Mouse (Mus musculus) common myeloid progenitor, adult 5-6 weeks (primary cell): Measurements from ENCODE around the gene 6430550D23Rik. TPM values are rescaled to one million over a fixed set of nuclear protein-coding genes. Genes with fewer than 3 reads are reported as not detected.

ENCODE experiments used
- ATAC-seq: replicated peaks from 2 replicates; pipeline ENCODE4 v1.8.0; 2016; ENCODE audit warnings: low read depth, mild to moderate bottlenecking, moderate TSS enrichment, inconsistent platforms; ENCODE audit not compliant: poor library complexity, severe bottlenecking
- total RNA-seq: library from RNA; stranded (forward); fragments of 200-1000, 187-1606 nt; gene quantifications from 2 replicates; pipeline ENCODE4 v1.2.3, GENCODE M21; 2017

The 6430550D23Rik gene
- 4.3 TPM in 1 of 2 replicates, not detected in the other for total RNA-seq

DNA sequence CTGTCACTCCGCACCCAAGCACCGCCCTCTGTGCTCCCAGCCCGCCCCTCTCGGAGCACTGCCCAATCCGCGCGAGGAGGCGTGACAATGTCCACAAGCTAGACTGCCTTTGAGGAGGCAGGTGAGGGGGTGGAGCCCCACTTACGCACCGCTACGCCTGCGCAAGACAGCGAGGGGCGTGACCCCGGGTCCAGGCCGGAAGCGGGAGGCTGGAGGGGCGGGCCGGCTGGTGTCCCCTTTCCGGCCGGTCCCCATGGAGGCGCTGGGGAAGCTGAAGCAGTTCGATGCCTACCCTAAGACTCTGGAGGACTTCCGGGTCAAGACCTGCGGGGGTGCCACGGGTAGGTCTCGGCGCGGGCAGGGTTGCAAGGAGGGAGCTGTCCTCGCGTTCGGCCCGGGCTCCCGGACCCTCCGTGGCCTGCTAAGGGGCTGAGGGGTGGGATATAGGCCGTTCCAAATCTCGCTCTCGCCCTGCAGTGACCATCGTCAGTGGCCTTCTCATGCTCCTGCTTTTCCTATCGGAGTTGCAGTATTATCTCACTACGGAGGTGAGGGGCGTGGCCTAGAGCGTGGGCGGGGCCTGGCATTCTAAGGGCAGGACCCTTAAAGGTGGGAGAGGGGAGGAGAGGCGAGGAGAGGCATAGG, at the start of gene 6430550D23Rik, which contains the start of gene Ergic3:
TSS of gene 6430550D23Rik (minus strand) at position 90 of the 645 bp plus-strand sequence.
TSS of gene Ergic3 (plus strand) at position 158 of the 645 bp plus-strand sequence.
- peak; percentile 99 for ATAC-seq

DNA sequence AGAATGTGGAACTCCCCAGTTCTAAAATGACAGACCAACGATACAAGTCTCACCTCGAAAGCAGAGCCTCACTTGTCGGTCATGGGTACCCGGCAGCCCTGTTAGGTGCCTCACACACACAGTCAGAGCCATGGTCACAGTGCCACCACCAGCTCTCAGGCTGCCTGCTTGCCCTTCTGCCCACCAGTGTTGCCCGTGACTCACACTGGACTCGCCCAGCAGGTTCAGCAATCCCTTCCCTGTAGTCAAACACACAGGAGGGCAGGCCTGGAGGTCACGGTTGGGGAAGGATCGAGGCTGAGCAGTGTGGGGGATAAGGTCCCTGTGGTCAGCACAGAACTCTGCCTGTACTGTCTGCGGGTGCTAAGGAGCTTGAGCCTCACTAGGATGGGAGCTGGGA, 45.0 kb upstream of the 6430550D23Rik start, which contains the start of gene Fer1l4:
TSS of gene Fer1l4 (minus strand) at position 132 of the 400 bp plus-strand sequence.
- no peak for ATAC-seq

DNA sequence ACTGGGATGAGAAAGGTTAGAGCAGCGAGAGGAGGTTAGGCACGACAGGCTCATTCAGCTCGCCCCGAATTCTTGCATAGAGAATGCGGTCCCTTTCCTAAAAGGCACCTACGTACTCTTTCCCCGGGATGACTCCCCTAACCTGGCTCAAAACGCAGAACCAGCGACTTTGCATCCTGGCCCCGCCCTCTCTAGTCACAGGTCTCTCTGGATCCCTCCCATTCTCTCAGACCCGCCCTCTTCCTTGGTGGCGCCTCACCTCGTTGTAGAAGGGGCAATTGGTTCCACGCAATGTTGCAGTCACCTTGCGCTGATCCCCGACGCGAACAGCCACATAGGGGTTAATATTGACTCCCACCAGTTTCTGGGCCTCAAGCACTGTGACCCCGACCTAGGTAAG, 40.2 kb upstream of the 6430550D23Rik start:
- peak; percentile 56; the same call in 1 of the 2 replicates for ATAC-seq

DNA sequence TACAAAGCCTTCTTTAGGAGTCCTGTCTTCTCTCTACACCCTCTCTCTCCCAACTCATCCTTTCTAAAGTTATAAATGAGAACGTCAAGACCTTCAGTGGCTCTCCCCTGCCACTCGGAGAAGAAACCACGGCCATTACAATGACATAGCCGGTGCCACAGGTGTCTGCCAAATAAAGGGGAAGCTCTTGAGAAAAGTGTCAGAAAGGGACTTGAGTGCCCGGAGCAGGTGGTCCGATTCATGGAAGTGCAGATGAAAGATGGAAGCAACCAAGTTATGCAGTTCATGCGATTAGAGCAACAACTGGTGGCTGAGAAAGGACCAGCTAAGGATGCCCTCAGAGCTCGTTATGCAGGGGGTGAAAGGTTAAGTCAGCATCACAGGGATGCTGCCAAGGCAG, 35.1 kb upstream of the 6430550D23Rik start:
- ATAC-seq = no peak

DNA sequence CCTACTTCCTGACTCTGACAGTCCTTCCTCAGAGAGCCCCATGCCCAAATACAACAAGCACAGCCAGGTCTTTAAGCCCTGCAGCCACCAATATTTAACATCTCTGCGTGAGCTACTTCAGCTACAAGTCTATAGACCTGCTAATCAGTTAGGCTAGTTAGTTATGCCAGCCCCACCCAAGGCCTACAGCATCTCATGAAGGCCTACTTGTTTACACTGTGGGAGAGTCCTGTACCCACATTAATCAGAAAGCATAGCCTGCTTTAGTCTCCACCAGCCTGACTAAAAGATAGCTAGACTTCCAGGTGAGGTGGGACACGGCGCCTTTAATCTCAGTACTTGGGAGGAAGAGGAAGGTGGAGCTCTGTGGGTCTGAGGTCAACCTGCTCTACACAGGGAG, 31.6 kb upstream of the 6430550D23Rik start:
- no peak for ATAC-seq

DNA sequence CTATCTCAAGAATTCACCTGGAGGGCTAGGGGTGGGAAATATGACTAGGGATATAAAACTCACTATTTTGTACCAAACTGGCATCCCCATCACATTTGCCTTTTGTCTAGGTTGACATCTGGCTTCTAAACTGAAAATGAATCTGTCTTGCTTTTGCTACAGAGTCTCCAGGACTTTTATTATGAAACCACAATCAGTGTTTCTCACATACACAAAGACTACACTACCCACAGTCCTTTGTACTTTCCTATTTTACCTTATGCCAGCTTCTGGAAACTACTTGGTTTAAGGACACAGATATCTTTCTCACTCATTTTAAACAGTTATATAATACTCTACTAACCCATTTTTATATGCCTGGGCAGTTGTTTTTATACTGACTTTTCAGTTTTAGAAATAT, 17.7 kb upstream of the 6430550D23Rik start:
- ATAC-seq = no peak

DNA sequence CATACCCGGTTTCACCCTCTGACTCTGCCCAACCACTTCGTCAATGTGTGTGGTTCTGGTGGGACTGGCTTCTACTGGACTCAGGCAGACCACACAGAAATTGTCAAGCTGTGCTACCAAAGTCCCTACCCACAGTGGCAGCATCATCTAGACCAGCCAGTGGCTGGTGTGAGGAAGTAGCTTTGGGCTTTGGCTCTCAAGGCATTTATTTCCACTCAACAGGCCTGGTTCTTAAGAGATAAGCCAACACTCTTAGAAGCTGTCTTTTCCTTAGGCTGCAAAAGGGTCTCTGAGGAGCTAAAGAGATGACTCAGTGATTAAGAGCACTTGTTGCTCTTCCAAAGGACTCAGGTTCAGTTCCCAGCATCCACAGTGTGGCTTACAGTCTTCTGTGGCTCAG, 14.0 kb upstream of the 6430550D23Rik start:
- ATAC-seq = no peak

DNA sequence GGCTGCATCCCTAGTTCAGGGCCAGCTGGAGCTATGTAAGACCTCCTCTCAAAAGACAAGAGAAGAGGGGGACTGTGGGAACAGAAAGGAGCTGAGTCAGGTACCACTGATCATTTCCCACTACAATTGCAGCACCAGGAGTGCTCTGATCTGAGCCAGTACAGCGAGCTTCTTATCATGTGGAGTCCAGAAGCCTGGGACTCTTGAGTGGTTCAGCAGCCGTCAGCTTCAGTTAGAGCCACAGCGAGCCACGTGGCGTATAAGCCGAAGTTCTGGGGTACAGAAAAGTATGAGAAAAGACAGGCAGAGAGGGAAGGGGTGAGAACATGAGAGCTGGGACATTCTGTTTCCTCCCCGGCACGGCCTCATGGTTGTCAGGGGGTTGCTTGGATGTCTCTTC, 13.4 kb upstream of the 6430550D23Rik start:
- ATAC-seq = 0 out of 2 replicates have a peak, but pooled peaks have one; percentile 16

DNA sequence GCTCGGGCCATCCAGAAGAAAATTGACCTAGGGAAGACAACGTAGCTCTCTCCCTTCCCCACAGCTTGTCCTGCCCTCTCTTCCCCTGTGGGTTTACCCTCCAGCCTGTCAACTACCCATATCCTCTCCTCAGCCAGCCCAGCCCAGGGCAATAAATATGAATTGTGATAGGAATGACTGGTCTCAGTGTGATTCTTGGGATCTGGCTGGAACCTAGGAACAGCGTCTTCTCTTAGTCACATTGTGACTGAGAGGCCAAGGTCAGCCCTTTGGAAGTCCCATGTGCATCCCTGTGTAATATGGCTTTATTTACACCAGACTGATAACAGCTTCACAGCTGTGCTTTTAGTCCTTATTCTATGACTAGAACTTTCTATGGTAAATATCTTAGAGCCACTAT, 10.3 kb upstream of the 6430550D23Rik start:
- no peak for ATAC-seq

DNA sequence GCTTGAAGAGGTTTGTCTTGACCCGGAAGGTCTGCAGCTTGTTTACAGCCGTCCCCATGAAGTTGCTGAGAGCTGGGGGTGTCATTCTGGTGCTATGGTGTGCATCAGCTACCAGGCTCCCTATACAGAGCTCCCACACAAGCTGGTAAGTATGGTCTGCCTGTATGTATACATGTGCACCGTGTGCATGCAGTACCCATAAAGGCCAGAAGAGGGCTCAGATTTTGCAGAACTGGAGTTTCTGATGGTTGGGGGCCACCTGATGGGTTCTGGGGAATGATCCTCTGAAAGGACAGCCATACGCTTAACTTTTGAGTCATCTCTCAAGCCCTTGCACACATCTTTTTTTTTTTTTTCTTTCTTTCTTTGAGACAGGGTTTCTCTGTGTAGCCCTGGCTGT, 2.4 kb downstream of the 6430550D23Rik start:
- ATAC-seq = no peak

DNA sequence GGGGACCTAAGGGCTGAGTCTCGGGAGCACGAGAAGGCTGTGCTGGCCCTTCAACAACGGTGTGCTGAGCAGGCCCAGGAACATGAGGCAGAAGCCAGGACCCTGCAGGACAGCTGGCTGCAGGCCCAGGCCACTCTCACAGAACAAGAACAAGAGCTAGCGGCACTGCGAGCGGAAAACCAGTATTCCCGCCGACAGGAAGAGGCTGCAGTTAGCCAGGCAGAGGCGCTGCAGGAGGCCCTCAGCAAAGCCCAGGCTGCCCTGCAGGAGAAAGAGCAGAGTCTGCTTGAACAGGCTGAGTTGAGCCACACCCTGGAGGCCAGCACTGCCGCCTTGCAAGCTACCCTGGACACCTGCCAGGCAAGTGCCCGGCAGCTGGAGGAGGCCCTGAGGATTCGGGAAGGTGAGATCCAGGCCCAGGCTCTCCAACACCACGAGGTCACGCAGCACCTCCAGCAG, 15.9 kb downstream of the 6430550D23Rik start:
- ATAC-seq = no peak

DNA sequence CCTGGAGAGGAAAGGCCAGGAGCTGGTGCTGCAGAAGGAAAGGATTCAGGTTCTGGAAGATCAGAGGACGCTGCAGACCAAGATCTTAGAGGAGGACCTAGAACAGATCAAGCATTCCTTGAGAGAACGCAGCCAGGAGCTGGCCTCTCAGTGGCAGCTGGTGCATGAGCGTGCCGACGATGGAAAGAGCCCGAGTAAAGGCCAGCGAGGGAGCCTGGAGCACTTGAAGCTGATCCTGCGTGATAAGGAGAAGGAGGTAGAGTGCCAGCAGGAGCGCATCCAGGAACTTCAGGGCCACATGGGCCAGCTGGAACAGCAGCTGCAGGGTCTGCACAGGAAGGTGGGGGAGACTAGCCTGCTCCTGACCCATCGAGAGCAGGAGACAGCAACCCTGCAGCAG, 16.6 kb downstream of the 6430550D23Rik start:
- no peak for ATAC-seq

DNA sequence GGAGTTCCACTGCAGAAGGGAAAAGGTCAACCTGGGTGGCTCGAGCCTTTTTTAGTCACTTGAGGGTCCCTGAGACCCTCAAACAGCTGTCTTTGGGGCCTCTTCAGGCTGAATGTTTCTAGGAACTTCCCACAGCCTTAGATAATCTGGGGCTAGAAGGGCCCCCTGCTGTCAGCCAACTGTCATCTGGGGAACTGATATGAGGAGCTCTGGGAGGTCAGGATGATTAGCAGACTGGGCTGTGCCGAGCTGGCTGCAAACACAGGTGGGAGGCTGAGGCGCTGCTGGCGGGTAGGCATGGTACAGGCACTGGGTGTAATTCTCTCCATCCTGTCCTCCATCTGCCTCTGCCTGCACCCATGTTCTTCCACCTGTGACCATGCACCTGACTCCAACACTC, 18.7 kb downstream of the 6430550D23Rik start:
- ATAC-seq = peak; percentile 65; the same call in 1 of the 2 replicates

DNA sequence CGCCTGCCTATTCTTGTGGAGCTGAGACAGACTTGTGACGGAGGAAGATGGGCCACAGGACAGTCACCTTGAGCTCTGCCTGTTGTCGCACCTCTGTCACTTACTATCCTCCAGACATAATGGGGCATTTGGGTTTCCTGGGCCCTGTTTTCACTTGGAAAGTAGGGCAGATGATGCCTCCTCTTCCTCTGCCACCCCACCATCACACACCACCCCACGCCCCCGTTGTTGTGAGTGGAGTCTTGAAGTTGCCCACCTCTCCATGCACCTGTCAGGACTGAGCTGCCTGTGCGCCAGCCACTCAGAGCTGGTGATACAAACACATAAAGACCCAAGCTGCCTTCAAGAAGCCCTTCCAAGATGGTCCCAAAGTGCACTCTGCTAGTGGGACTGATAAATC, 20.6 kb downstream of the 6430550D23Rik start:
- ATAC-seq = no peak

DNA sequence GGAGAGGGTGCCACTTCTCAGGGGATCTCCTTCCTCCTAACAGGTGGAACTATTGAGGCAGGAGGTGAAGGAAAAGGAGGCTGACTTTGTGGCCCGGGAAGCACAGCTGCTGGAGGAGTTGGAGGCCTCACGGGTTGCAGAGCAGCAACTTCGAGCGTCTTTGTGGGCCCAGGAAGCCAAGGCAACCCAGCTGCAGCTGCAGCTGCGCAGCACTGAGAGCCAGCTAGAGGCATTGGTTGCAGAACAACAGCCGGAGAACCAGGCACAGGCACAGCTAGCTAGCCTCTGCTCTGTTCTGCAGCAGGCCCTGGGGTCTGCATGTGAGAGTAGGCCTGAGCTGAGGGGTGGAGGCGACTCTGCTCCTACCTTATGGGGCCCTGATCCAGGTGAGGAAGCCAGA, 22.0 kb downstream of the 6430550D23Rik start:
- no peak for ATAC-seq

DNA sequence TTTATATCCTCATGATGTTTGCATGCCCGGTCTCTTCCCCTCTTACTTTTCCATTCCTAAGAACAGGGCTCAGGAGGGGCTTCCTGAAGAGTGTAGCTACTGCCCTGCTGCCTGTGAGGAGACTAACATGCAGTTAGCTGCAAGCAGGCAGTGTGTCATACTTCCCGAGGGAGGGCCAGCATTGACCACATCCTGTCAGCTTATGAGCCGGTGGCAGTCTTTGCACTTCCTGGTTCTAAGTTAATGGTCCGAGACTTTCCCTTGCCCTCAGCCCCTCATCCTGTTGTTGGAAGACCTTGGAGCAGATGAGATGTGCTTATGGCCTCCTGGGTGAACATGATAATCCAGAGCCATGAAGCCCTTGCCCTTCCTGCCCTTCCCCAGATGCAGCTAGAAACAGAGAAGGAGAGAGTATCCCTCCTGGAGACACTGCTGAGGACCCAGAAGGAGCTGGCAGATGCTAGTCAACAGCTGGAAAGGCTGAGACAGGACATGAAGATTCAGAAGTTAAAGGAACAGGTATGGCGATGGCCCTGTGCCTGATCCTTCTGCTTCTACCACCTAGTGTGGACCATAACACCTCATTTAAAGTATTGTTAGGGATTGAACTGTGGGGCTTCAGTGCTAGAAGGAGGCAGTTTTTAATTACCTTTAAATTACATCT, 28.3 kb downstream of the 6430550D23Rik start:
- peak; percentile 99 for ATAC-seq

DNA sequence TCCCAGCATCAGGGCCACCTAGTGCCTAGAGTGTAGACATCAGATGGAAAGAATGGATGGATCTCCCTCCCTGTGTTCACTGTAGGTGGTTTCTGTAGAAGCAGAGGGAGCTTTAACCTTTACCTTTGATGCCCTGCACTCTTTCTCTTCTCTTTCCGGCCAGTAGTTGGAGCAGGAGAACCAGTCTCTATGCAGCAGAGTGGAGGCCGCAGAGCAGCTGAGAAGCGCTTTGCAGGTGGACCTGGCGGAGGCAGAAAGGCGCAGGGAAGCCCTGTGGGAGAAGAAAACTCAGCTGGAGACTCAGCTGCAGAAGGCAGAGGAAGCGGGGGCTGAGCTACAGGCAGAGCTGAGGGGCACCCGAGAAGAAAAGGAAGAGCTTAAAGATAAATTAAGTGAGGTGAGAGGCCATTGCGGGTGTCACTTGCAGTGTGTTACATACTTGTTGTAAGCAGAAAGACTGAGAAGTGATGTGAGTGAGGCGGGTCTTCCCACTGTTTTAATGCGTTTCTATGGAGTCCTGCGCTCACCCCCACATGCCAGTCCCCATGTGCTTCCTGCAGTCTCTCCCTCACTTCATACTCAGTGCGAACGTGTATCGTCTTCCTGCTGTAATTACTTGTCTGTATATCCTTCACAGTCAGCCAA, 33.6 kb downstream of the 6430550D23Rik start:
- ATAC-seq = no peak

DNA sequence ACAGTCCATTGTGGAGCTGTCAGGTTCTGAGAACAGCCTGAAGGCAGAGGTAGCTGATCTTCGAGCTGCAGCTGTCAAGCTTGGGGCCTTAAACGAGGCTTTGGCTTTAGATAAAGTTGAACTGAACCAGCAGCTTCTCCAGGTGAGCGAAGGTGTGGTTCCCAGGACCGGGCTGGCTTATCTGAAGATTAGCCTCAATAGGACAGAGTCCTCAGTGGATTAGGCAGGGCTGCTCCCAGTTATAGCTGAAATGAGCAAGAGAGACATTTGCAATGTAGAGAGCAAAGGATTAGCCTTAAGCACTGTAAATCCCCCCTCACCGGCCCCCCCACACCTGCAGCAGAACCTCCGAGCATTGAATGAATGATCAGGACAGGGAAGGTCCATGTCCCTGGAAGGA, 34.4 kb downstream of the 6430550D23Rik start:
- no peak for ATAC-seq

DNA sequence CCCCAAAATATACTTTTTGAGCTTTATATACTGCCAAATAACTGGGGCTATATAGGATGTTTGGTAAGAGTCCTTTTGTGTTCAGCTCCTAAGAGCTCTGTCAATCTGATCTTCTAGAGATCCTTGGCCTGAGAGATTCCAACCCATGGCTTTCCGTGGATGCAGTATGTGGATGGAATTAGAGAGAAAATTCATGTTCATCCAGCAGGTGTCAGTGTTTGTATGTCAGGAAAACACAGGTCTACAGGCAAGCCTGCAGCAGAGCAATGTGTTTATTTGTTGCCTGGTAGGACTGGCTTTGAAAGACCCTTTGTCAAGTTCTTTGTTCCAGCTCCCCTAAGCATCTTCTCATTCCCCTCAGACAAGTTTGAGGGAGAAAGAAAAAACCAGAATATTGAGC, 44.8 kb downstream of the 6430550D23Rik start:
- no peak for ATAC-seq

DNA sequence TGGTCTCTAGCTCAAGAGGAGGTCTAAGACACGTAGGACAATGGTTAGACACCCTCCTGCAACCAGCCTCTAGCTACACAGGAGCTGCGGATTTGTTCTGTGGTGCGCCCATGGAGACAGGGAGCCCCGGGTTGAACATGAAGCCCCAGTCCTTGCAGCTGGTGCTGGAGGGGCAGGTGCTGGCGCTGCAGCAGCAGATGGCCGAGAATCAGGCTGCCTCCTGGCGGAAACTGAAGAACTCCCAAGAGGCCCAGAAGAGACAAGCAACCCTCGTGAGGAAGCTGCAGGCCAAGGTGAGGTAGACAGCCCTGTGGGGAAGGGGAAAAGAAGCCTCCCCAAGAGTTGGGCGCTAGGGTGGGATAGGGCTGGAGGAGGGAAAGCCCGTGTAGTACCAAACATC, 45.9 kb downstream of the 6430550D23Rik start:
- ATAC-seq = no peak

DNA sequence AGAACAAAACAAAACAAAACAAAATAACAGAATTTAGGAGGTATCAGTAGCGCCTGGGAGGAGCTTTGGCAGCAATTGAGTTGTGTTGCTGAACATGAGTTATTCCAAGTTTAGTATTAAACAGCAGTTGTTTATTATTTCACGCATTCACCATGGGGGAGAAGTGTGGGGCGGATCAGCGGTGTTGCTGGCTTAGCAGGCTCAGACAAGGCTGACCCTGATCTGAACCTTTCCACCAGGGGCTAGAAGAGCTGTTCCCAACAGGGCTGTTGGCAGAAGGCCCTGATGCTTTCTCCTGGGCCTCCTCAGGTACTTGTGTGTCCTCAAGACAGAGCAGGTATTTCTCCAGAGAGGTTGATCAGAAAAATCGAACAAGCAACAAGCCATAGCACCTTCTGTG, 47.8 kb downstream of the 6430550D23Rik start:
- ATAC-seq = no peak
